Mouse (Mus musculus): Measurements from ENCODE around the gene Tbc1d23. TPM values are rescaled to one million over a fixed set of nuclear protein-coding genes. Genes with fewer than 3 reads are reported as not detected.

Gene Tbc1d23
- polyA plus RNA-seq, 2 experiments, result 5.4 to 6.6 TPM

DNA sequence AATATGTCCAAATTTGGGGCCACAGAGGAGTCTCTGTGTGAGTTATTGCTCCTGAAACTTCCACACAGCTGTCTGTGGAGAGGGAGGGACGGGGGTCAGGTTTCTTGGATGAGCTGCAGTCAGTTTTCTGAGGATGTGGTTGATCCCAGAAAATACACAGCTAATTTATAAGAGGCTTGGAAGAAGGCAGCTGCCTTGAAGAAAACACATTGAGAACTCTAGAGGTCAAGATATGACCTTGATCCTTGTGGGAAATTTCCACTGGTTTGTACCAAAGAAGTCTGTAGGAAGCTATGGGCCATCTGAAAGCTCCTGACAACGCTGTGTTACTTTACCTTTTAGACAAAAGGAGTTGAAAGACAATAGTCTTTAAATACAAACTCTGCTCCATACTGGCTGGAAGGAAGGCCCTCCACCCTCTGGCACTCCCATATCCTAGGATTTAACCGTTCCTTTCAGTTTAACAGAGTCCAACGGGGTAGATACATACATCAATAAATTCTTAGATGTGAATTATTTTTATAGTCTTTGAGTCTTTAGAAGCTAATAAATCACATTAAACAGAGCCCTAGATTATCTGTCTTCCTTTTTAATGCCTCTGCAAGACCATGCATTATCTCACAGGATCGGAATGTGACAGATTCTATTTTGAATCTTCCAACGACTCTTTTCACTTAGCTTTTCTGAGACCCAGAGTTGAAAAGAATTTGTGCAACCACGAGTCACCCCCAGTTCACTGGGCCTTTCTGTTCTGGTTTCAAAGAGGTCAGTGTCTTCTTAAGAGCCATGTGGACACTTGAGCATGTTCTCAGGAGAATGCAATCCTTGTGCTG is 20.5 kb upstream of the Tbc1d23 start:
- Histone ChIP-seq H3K27ac (no peak overlapping the region), H3K27me3 (ENCODE audit: control insufficient read depth, insufficient read depth, low read length) (no peaks in the 10 kb centered on the region), H3K9ac (replicated peaks) (no peak overlapping the region), H3K4me3 (ENCODE audit: insufficient read depth in 1 of 2, low read depth in 2 of 2, low read length in 2 of 2) (no peak overlapping the region), H3K4me2 (ENCODE audit: low read depth) (no peak overlapping the region), H3K4me1 (replicated peaks; ENCODE audit: control insufficient read depth in 2 of 2, insufficient read depth in 2 of 2, low read length in 1 of 2) (no peaks in the 10 kb centered on the region), H3K36me3 (replicated peaks; ENCODE audit: control insufficient read depth, insufficient read depth, low read depth) (no peaks in the 10 kb centered on the region), H3K9me3 (ENCODE audit: control insufficient read depth, low read length) (no peaks in the 10 kb centered on the region)
- ATAC-seq (ENCODE audit: insufficient read depth) (no peak), DNase-seq (ENCODE audit: low read depth in 3 of 3, low spot score in 3 of 3) (no peak)
- no peak for TF ChIP-seq CTCF (IDR thresholded peaks at IDR 0.05; ENCODE audit: low read depth)
- TF ChIP-seq EP300 (IDR thresholded peaks at IDR 0.05; ENCODE audit: low read depth), result no peak
- WGBS (ENCODE audit: insufficient replicate concordance), result 40% methylated on average over 7 of the region's 7 CpGs

DNA sequence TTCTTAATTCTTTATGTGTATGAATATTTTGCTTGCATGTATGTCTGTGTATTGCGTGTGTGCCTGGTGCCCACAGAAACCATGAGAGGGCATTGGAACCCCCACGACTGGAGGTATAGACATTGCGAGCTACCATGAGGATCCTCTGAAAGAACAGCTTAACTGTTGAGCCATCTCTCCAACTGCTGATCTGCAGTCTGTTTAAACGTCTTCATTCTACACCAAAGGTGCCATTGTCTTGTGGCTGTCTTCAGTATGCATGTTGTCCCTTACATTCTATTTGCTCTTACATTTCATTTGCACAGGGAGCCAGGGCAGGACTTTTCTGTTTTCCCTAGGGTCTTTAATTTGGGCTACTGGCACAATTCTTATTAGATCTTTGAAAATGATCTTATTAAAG is 19.7 kb upstream of the Tbc1d23 start:
- Histone ChIP-seq H3K9ac (replicated peaks) (no peak overlapping the region), H3K27ac (no peak overlapping the region), H3K4me1 (replicated peaks; ENCODE audit: control insufficient read depth in 2 of 2, insufficient read depth in 2 of 2, low read length in 1 of 2) (no peaks in the 10 kb centered on the region), H3K4me3 (ENCODE audit: insufficient read depth in 1 of 2, low read depth in 2 of 2, low read length in 2 of 2) (no peak overlapping the region), H3K9me3 (ENCODE audit: control insufficient read depth, low read length) (no peaks in the 10 kb centered on the region), H3K27me3 (ENCODE audit: control insufficient read depth, insufficient read depth, low read length) (no peaks in the 10 kb centered on the region), H3K36me3 (replicated peaks; ENCODE audit: control insufficient read depth, insufficient read depth, low read depth) (no peaks in the 10 kb centered on the region), H3K4me2 (ENCODE audit: low read depth) (no peak overlapping the region)
- no peak for TF ChIP-seq EP300 (IDR thresholded peaks at IDR 0.05; ENCODE audit: low read depth)
- TF ChIP-seq CTCF (IDR thresholded peaks at IDR 0.05; ENCODE audit: low read depth), result no peak
- DNase-seq (ENCODE audit: low read depth in 3 of 3, low spot score in 3 of 3) (no peak), ATAC-seq (ENCODE audit: insufficient read depth) (no peak)
- WGBS (ENCODE audit: insufficient replicate concordance), result 61% methylated on average over 4 of the region's 4 CpGs

DNA sequence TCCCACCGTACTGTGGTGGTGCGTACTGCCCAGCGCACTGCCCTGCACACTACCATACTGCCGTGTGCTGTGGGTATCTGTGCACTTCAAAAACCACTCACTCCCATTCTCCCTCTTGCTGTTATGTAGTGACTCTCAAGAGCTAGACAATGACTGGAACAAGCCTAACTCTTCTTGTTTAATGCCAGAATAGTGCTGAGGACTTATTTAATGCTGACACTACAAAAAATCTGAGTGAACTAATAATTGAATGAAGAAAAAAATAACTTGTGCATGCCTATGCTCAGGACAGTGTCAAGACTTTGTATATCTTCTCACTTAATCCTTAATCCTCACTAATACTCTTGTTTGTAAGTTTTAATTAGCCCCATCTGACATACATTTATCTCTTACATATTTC is 16.2 kb upstream of the Tbc1d23 start:
- WGBS (ENCODE audit: insufficient replicate concordance), result 81% methylated on average over 4 of the region's 4 CpGs
- no peaks in the 10 kb centered on the region for H3K4me1 ChIP-seq (replicated peaks; ENCODE audit: control insufficient read depth in 2 of 2, insufficient read depth in 2 of 2, low read length in 1 of 2)
- no peak overlapping the region for H3K27ac ChIP-seq
- H3K9me3 ChIP-seq (ENCODE audit: control insufficient read depth, low read length), result no peaks in the 10 kb centered on the region
- H3K36me3 ChIP-seq (replicated peaks; ENCODE audit: control insufficient read depth, insufficient read depth, low read depth), result no peaks in the 10 kb centered on the region
- H3K9ac ChIP-seq (replicated peaks), result no peak overlapping the region
- no peak for TF ChIP-seq CTCF (IDR thresholded peaks at IDR 0.05; ENCODE audit: low read depth)
- TF ChIP-seq EP300 (IDR thresholded peaks at IDR 0.05; ENCODE audit: low read depth), result no peak
- H3K4me2 ChIP-seq (ENCODE audit: low read depth), result no peak overlapping the region
- ATAC-seq (ENCODE audit: insufficient read depth), result no peak
- no peak overlapping the region for H3K4me3 ChIP-seq (ENCODE audit: insufficient read depth in 1 of 2, low read depth in 2 of 2, low read length in 2 of 2)
- no peaks in the 10 kb centered on the region for H3K27me3 ChIP-seq (ENCODE audit: control insufficient read depth, insufficient read depth, low read length)
- DNase-seq (ENCODE audit: low read depth in 3 of 3, low spot score in 3 of 3), result no peak

DNA sequence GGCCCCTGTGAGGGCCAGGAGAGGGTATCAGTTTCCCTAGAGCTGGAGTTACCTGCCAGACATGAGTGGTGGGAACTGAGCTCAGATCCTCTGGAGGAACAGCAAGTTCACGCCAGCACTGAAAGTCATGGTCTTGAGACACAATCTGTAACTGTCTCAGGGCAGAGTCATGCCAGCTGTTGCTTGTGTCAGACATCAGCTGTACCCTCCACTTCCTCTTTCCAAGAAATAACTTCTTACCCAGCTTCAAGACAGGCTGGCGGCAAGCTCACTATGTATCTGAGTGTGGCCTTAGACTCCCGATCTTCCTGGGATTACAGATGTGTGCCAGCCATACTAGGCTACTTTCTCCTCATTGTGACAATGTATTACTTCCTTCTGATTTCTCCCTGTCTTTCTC is 15.3 kb upstream of the Tbc1d23 start:
- no peaks in the 10 kb centered on the region for H3K36me3 ChIP-seq (replicated peaks; ENCODE audit: control insufficient read depth, insufficient read depth, low read depth)
- TF ChIP-seq CTCF (IDR thresholded peaks at IDR 0.05; ENCODE audit: low read depth) (no peak), EP300 (IDR thresholded peaks at IDR 0.05; ENCODE audit: low read depth) (no peak)
- ATAC-seq (ENCODE audit: insufficient read depth) (no peak), DNase-seq (ENCODE audit: low read depth in 3 of 3, low spot score in 3 of 3) (peak in 1 of 3 experiments; percentile 4)
- WGBS (ENCODE audit: insufficient replicate concordance), result 24% methylated on average over 3 of the region's 3 CpGs
- no peaks in the 10 kb centered on the region for H3K27me3 ChIP-seq (ENCODE audit: control insufficient read depth, insufficient read depth, low read length)
- H3K4me3 ChIP-seq (ENCODE audit: insufficient read depth in 1 of 2, low read depth in 2 of 2, low read length in 2 of 2), result no peak overlapping the region
- H3K4me1 ChIP-seq (replicated peaks; ENCODE audit: control insufficient read depth in 2 of 2, insufficient read depth in 2 of 2, low read length in 1 of 2), result no peaks in the 10 kb centered on the region
- H3K27ac ChIP-seq, result no peak overlapping the region
- no peak overlapping the region for H3K4me2 ChIP-seq (ENCODE audit: low read depth)
- no peak overlapping the region for H3K9ac ChIP-seq (replicated peaks)
- no peaks in the 10 kb centered on the region for H3K9me3 ChIP-seq (ENCODE audit: control insufficient read depth, low read length)

DNA sequence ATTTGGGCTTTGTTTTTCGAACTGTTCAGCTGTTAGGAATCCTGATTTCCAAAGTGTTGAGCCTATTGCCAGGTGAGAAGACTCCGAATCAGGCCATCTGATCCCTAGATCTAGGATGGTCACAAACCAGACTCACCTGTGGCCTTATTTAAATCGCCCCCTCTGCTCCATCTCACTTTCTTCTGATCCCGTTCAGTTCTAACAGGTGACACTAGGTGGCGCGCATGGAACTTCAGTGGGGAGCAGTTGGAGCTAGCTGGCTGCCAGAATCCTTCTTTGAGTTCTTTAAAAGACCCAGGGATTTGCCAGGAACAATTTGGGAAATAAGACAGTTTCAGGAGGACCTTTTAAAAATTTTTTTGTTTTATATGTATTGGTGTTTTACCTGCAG is 12.5 kb upstream of the Tbc1d23 start:
- TF ChIP-seq EP300 (IDR thresholded peaks at IDR 0.05; ENCODE audit: low read depth) (no peak), CTCF (IDR thresholded peaks at IDR 0.05; ENCODE audit: low read depth) (peak; percentile 77)
- WGBS (ENCODE audit: insufficient replicate concordance), result 8% methylated on average over 6 of the region's 6 CpGs
- DNase-seq (ENCODE audit: low read depth in 3 of 3, low spot score in 3 of 3) (peak in 2 of 3 experiments; percentile 9 to 28), ATAC-seq (ENCODE audit: insufficient read depth) (no peak)
- Histone ChIP-seq H3K27me3 (ENCODE audit: control insufficient read depth, insufficient read depth, low read length) (no peaks in the 10 kb centered on the region), H3K27ac (no peak overlapping the region), H3K9ac (replicated peaks) (no peak overlapping the region), H3K4me1 (replicated peaks; ENCODE audit: control insufficient read depth in 2 of 2, insufficient read depth in 2 of 2, low read length in 1 of 2) (no peaks in the 10 kb centered on the region), H3K9me3 (ENCODE audit: control insufficient read depth, low read length) (no peaks in the 10 kb centered on the region), H3K4me3 (ENCODE audit: insufficient read depth in 1 of 2, low read depth in 2 of 2, low read length in 2 of 2) (no peak overlapping the region), H3K4me2 (ENCODE audit: low read depth) (no peak overlapping the region), H3K36me3 (replicated peaks; ENCODE audit: control insufficient read depth, insufficient read depth, low read depth) (no peaks in the 10 kb centered on the region)

Measured in liver, embryonic 14.5 days (tissue).